Mouse (Mus musculus) midbrain, embryonic 10.5 days (tissue): Measurements from ENCODE around the gene Ctr9. TPM values are rescaled to one million over a fixed set of nuclear protein-coding genes. Genes with fewer than 3 reads are reported as not detected.

Experiments
- DNase-seq: peaks from one replicate; pipeline ENCODE4 v3.0.0-alpha.2; 2017; ENCODE audit warnings: low spot score
- H3K27ac ChIP-seq: fragments of 300-500 bp; sonication (generic); replicated peaks from 2 replicates; pipeline ENCODE4 v1.5.1; 2016; ENCODE audit warnings: mild to moderate bottlenecking
- H3K27me3 ChIP-seq: fragments of 300-500 bp; sonication (generic); 2 replicates; pipeline ENCODE4 v1.6.1; 2016; ENCODE audit warnings: low read depth, mild to moderate bottlenecking; ENCODE audit not compliant: poor library complexity, severe bottlenecking
- H3K36me3 ChIP-seq: fragments of 300-500 bp; sonication (generic); 2 replicates; pipeline ENCODE4 v1.6.1; 2016; ENCODE audit warnings: mild to moderate bottlenecking, moderate library complexity
- H3K4me1 ChIP-seq: fragments of 300-500 bp; sonication (generic); 2 replicates; pipeline ENCODE4 v1.6.1; 2016
- H3K4me3 ChIP-seq: fragments of 300-500 bp; sonication (generic); 2 replicates; pipeline ENCODE4 v1.5.1; 2016; ENCODE audit warnings: mild to moderate bottlenecking, moderate library complexity
- H3K9me3 ChIP-seq: fragments of 300-500 bp; sonication (generic); replicated peaks from 2 replicates; pipeline ENCODE4 v1.6.1; 2016; ENCODE audit warnings: mild to moderate bottlenecking
- WGBS: fragments of 180-500 bp; shearing (Covaris S2); methylation state at CpG from one replicate; pipeline ENCODE4 v1.1.7; 2016; 5-methylcytosine and 5-hydroxymethylcytosine counted together
- polyA plus RNA-seq: library from polyadenylated mRNA; unstranded; fragments of >200 nt; fragmentation: Nextera tagmentation; extraction: Ambion mirVana; gene quantifications from 2 replicates; pipeline ENCODE4 v1.2.1, GENCODE M21; 2016

Ctr9 gene
- polyA plus RNA-seq, 1 experiment from 2014 or later, result 81.6 TPM

DNA sequence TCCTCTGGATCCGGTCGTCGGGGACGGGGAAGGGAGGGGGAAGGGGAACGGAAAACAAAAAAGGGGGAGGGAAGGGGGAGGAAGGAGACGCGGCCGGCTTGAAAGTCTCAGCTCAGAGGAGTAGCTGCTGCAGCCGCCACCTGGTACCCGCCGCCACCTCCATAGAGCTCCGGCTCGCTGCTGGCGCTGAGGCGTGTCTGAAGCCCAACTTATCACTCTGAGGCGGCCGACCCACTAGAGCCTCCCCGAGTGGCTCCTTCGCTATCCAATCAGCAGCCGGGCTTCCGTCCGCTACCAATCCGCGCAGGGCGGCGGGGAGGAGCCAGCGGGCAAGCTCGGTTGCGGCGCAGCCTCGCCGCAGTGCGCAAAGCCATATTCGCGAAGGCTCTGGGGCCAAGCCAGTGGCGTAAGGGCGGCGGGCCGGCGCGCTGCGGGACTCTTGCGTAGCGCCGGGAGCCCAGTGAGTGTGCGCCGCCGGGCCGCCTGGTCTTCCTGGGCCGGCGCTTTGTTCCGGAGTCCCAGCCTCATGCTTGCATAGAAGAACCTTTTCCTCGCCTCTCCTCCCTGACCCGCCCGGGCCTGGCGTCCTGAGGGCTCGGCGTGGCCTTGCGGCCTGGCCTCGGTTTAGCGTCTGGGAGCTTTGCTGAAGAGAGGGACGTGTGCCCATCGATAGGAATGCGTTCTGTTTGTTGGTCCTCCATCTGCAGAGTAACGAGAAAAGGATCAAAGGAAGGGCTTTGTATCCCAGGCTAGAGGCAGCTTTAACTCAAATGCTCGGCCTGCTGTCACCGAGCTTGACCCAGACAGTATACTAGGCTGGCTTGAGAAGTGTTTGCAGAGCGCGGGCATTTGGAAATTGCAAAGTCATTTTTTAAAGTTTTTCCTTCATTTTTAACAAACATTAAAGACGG, 54.3 kb downstream of the Ctr9 start, which contains the start of gene Eif4g2:
Gene Eif4g2 (minus strand): TSS at position 209 of the 911 bp plus-strand sequence.
- Histone ChIP-seq H3K27ac (peak within 1 kb of the TSS; percentile 100), H3K27me3 (no peaks in the 10 kb centered on the region), H3K4me3 (peak within 1 kb of the TSS; percentile 99), H3K36me3 (peaks cover 36% of the 10 kb centered on the region), H3K4me1 (peaks cover 30% of the 10 kb centered on the region), H3K9me3 (no peaks in the 10 kb centered on the region)
- WGBS, result under 1% methylated on average over 70 of the region's 70 CpGs
- peak; percentile 100 for DNase-seq

DNA sequence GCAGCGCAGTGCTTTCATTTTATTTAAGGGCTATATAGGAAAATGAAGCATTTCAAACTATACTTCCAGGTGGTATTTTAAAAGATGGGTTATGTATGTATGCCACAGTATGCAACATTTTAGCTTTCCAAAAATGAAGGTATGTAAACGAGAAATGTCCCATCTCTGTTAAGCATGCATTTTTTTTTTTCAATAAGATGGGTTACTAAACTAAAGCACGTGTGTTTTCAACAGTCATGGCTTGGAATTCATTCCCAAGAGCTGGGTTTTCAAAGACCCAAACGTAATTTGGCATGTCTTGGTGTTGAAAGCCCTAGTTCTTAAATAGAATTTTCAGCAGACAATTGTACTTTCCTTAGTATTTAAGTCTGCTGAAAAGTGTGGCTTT, 55.0 kb downstream of the Ctr9 start:
- Histone ChIP-seq H3K27me3 (no peaks in the 10 kb centered on the region), H3K4me1 (peaks cover 30% of the 10 kb centered on the region), H3K9me3 (no peaks in the 10 kb centered on the region; the same call in 1 of the 2 replicates), H3K36me3 (peaks cover 30% of the 10 kb centered on the region), H3K4me3 (peak overlapping the region; percentile 99), H3K27ac (peak overlapping the region; percentile 100)
- DNase-seq, result no peak
- 22% methylated on average over 4 of the region's 4 CpGs for WGBS

DNA sequence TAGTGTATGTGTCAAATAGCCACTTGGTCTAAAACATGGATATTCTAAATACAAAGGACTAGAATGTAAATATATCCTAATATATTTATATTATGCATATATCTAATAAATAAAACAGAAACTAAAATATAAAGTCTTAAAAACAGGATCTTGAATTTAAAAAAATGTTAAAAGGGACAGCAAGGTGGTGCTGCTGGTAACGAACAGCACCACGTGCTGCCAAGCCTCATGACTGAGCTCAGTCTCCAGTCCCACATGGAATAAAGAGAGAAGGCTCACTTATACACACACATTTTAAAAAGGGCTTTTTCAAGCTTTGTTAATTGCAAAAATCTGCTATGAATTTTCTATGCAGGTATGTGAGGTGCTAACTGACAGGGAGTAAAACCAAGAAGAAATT, 55.7 kb downstream of the Ctr9 start:
- H3K36me3 ChIP-seq, result peaks cover 23% of the 10 kb centered on the region
- peak overlapping the region; percentile 100; the same call in 1 of the 2 replicates for H3K27ac ChIP-seq
- WGBS, result 94% methylated on average over 2 of the region's 2 CpGs
- peaks cover 29% of the 10 kb centered on the region for H3K4me1 ChIP-seq
- no peak for DNase-seq
- H3K4me3 ChIP-seq, result no peak overlapping the region; the same call in 1 of the 2 replicates
- no peaks in the 10 kb centered on the region; the same call in 1 of the 2 replicates for H3K9me3 ChIP-seq
- H3K27me3 ChIP-seq, result no peaks in the 10 kb centered on the region

DNA sequence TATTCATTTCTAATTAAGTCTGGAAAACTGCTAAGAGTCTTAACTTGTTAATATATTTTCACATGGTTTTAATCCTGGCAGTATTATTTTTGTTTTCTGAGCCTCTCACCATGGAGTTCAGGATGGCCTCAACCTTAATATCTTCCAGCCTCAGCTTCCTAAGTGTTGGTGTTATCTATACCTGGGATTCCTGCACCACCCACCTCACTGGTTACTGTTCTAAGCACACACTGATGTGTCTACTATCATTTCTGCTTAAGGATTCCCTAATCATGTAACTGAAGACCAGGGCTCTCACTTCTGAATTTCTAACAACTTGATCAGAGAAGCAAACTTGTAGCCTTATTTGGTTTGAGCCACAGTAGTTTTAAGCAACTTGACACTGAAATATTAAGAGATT, 56.4 kb downstream of the Ctr9 start:
- Histone ChIP-seq H3K27me3 (no peaks in the 10 kb centered on the region), H3K36me3 (peaks cover 15% of the 10 kb centered on the region), H3K4me1 (peaks cover 22% of the 10 kb centered on the region), H3K4me3 (no peak overlapping the region), H3K27ac (no peak overlapping the region), H3K9me3 (no peaks in the 10 kb centered on the region; the same call in 1 of the 2 replicates)
- no peak for DNase-seq

DNA sequence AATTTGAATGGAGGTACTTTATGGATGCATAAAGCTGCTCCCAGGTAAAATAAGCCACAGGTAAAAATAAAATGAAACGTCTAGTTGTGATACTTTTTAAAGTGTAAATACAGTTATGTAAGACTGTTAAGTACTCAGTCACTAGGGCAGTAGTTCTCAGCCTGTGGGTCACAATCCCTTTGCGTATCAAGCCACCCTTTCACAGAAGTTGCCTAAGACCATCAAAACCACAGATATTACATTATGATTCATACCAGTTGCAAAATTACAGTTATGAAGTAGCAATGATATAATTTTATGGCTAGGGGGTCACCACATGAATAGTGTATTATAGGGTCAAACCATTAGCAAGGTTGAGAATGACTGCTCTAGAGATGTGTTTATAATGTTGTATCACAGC, 66.4 kb downstream of the Ctr9 start:
- WGBS, result 84% methylated on average over 2 of the region's 2 CpGs
- H3K27ac ChIP-seq, result no peak overlapping the region
- no peaks in the 10 kb centered on the region for H3K9me3 ChIP-seq
- no peak overlapping the region for H3K4me3 ChIP-seq
- no peaks in the 10 kb centered on the region for H3K4me1 ChIP-seq
- H3K36me3 ChIP-seq, result no peaks in the 10 kb centered on the region
- H3K27me3 ChIP-seq, result no peaks in the 10 kb centered on the region
- no peak for DNase-seq

DNA sequence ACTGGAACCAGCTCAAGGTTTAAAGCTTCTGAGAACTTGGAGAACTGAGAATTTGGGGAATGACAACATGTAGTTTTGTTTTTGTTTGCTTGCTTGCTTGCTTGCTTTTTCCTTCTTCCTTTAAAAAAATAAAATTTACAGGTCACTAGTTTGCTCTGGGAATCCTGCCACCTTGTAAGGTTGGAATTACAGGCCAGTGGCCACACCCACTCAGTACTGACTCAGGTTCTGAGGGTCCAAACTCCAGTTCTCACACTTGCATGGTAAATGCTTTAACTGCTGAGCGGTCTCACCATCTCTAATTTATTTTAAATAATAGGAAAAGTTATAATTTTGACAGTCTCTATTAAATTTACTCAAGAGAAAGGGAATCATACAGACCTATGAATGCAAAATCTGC, 69.4 kb downstream of the Ctr9 start:
- Histone ChIP-seq H3K4me1 (no peaks in the 10 kb centered on the region), H3K4me3 (no peak overlapping the region), H3K27me3 (no peaks in the 10 kb centered on the region), H3K27ac (no peak overlapping the region), H3K9me3 (no peaks in the 10 kb centered on the region), H3K36me3 (no peaks in the 10 kb centered on the region)
- DNase-seq, result no peak
- WGBS, result 85% methylated on average over 1 of the region's 1 CpGs

Other genes with a start within 250 kb of the Ctr9 start
- 22.2 and 23.2 TPM in 2 replicates for gene Rnf141, start 184.5 kb upstream of the Ctr9 start, polyA plus RNA-seq
- gene Lyve1, start 165.7 kb upstream of the Ctr9 start, polyA plus RNA-seq, result 0.73 and 2.2 TPM in 2 replicates
- 1.0 and 1.6 TPM in 2 replicates for gene Mrvi1, start 46.5 kb upstream of the Ctr9 start, polyA plus RNA-seq
- gene Eif4g2, start 54.1 kb downstream of the Ctr9 start, polyA plus RNA-seq, result 1,390 and 1,545 TPM in 2 replicates